Mouse (Mus musculus) neural tube, embryonic 15.5 days (tissue): ENCODE data around the gene Card19. TPM values are rescaled to one million over a fixed set of nuclear protein-coding genes. Genes with fewer than 3 reads are reported as not detected.
A peak's percentile ranks its signal among the peaks of the same experiment; 100 is the strongest.

ENCODE experiments used
- ATAC-seq: fragments of 200-750 bp; cut with Nextera tagmentation; 2 replicates; pipeline ENCODE4 v1.8.0; 2017; ENCODE audit warnings: mild to moderate bottlenecking, moderate TSS enrichment, moderate library complexity; ENCODE audit not compliant: low FRiP score
- H3K27ac ChIP-seq: fragments of 300-500 bp; sonication (generic); replicated peaks from 2 replicates; pipeline ENCODE4 v1.5.1; 2015; ENCODE audit warnings: mild to moderate bottlenecking, inconsistent platforms
- H3K27me3 ChIP-seq: fragments of 300-500 bp; sonication (generic); replicated peaks from 2 replicates; pipeline ENCODE4 v1.6.1; 2015; ENCODE audit warnings: inconsistent platforms
- H3K36me3 ChIP-seq: fragments of 300-500 bp; sonication (generic); 2 replicates; pipeline ENCODE4 v1.6.1; 2015; ENCODE audit warnings: inconsistent platforms
- H3K4me1 ChIP-seq: fragments of 300-500 bp; sonication (generic); 2 replicates; pipeline ENCODE4 v1.6.1; 2015; ENCODE audit warnings: inconsistent platforms
- H3K4me2 ChIP-seq: fragments of 300-500 bp; sonication (generic); 2 replicates; pipeline ENCODE4 v1.6.1; 2015; ENCODE audit warnings: inconsistent platforms, mild to moderate bottlenecking, moderate library complexity
- H3K4me3 ChIP-seq: fragments of 300-500 bp; sonication (generic); replicated peaks from 2 replicates; pipeline ENCODE4 v1.5.1; 2015; ENCODE audit warnings: mild to moderate bottlenecking, inconsistent platforms
- H3K9ac ChIP-seq: fragments of 300-500 bp; sonication (generic); replicated peaks from 2 replicates; pipeline ENCODE4 v1.6.1; 2015; ENCODE audit warnings: mild to moderate bottlenecking, inconsistent platforms
- H3K9me3 ChIP-seq: fragments of 300-500 bp; sonication (generic); replicated peaks from 2 replicates; pipeline ENCODE4 v1.6.1; 2016; ENCODE audit warnings: inconsistent platforms
- WGBS: fragments of 180-500 bp; shearing (Covaris S2); methylation state at CpG from one replicate; pipeline ENCODE4 v1.1.7; 2015; ENCODE audit warnings: mixed read lengths; 5-methylcytosine and 5-hydroxymethylcytosine counted together
- polyA plus RNA-seq: library from polyadenylated mRNA; unstranded; fragments of >200 nt; fragmentation: Nextera tagmentation; extraction: Ambion mirVana; gene quantifications from 2 replicates; pipeline ENCODE4 v1.2.1, GENCODE M21; 2015

Card19 gene
- polyA plus RNA-seq = 44.6 and 45.5 TPM in 2 replicates

- peak; percentile 90 for ATAC-seq
- Histone ChIP-seq H3K4me1 (peaks cover 49% of the 10 kb centered on the region), H3K27ac (peak within 1 kb of the TSS; percentile 66), H3K9ac (peak within 1 kb of the TSS; percentile 66), H3K4me3 (peak within 1 kb of the TSS; percentile 82), H3K4me2 (peak within 1 kb of the TSS; percentile 76), H3K36me3 (no peaks in the 10 kb centered on the region), H3K27me3 (peaks cover 6% of the 10 kb centered on the region; the same call in 1 of the 2 replicates), H3K9me3 (no peaks in the 10 kb centered on the region)
- WGBS = under 1% methylated on average over 66 of the region's 78 CpGs
Observed at GRCm38 (mm10) chr13:49215504-49216219, at the start of gene Card19. Gene Card19, minus strand, starts transcription at chr13:49216037.

GRCm38 (mm10) chr13:49260036-49260722, 44.3 kb upstream of the Card19 start:
- Histone ChIP-seq H3K4me1 (no peaks in the 10 kb centered on the region), H3K36me3 (no peaks in the 10 kb centered on the region), H3K4me2 (no peak overlapping the region), H3K27ac (no peak overlapping the region), H3K4me3 (no peak overlapping the region), H3K27me3 (no peaks in the 10 kb centered on the region), H3K9me3 (no peaks in the 10 kb centered on the region), H3K9ac (no peak overlapping the region)
- no peak for ATAC-seq
- WGBS = 77% methylated on average over 15 of the region's 15 CpGs

GRCm38 (mm10) chr13:49257819-49258313, 42.0 kb upstream of the Card19 start:
- no peak overlapping the region for H3K9ac ChIP-seq
- ATAC-seq = no peak
- H3K4me3 ChIP-seq = no peak overlapping the region
- WGBS = 84% methylated on average over 3 of the region's 3 CpGs
- no peaks in the 10 kb centered on the region for H3K9me3 ChIP-seq
- H3K36me3 ChIP-seq = no peaks in the 10 kb centered on the region
- H3K27me3 ChIP-seq = no peaks in the 10 kb centered on the region
- H3K4me2 ChIP-seq = no peak overlapping the region
- no peak overlapping the region for H3K27ac ChIP-seq
- H3K4me1 ChIP-seq = no peaks in the 10 kb centered on the region

- ATAC-seq = no peak
- Histone ChIP-seq H3K4me3 (no peak overlapping the region), H3K36me3 (no peaks in the 10 kb centered on the region), H3K9ac (no peak overlapping the region), H3K27ac (no peak overlapping the region), H3K4me2 (no peak overlapping the region), H3K4me1 (peaks cover 7% of the 10 kb centered on the region), H3K9me3 (no peaks in the 10 kb centered on the region), H3K27me3 (peaks cover 12% of the 10 kb centered on the region)
- WGBS = 86% methylated on average over 13 of the region's 13 CpGs
Observed at GRCm38 (mm10) chr13:49252746-49253145, 36.9 kb upstream of the Card19 start.

GRCm38 (mm10) chr13:49252113-49252512, 36.3 kb upstream of the Card19 start:
- Histone ChIP-seq H3K9ac (no peak overlapping the region), H3K4me1 (peaks cover 12% of the 10 kb centered on the region), H3K27me3 (peaks cover 19% of the 10 kb centered on the region), H3K9me3 (no peaks in the 10 kb centered on the region), H3K27ac (no peak overlapping the region), H3K4me3 (no peak overlapping the region), H3K4me2 (no peak overlapping the region), H3K36me3 (no peaks in the 10 kb centered on the region)
- ATAC-seq = no peak
- WGBS = 75% methylated on average over 2 of the region's 2 CpGs

GRCm38 (mm10) chr13:49250716-49251517, 35.1 kb upstream of the Card19 start:
- ATAC-seq = no peak
- no peaks in the 10 kb centered on the region for H3K9me3 ChIP-seq
- H3K9ac ChIP-seq = no peak overlapping the region
- 41% methylated on average over 4 of the region's 4 CpGs for WGBS
- no peaks in the 10 kb centered on the region for H3K36me3 ChIP-seq
- H3K4me1 ChIP-seq = peaks cover 12% of the 10 kb centered on the region
- no peak overlapping the region for H3K27ac ChIP-seq
- H3K4me3 ChIP-seq = no peak overlapping the region
- H3K27me3 ChIP-seq = peaks cover 31% of the 10 kb centered on the region
- H3K4me2 ChIP-seq = no peak overlapping the region

GRCm38 (mm10) chr13:49249634-49250033, 33.8 kb upstream of the Card19 start:
- H3K4me1 ChIP-seq = peaks cover 12% of the 10 kb centered on the region
- no peaks in the 10 kb centered on the region for H3K9me3 ChIP-seq
- no peak for ATAC-seq
- no peaks in the 10 kb centered on the region for H3K36me3 ChIP-seq
- WGBS = 77% methylated on average over 2 of the region's 2 CpGs
- no peak overlapping the region for H3K27ac ChIP-seq
- H3K4me3 ChIP-seq = no peak overlapping the region
- H3K27me3 ChIP-seq = peaks cover 33% of the 10 kb centered on the region
- H3K4me2 ChIP-seq = no peak overlapping the region
- H3K9ac ChIP-seq = no peak overlapping the region

- no peaks in the 10 kb centered on the region for H3K9me3 ChIP-seq
- no peak overlapping the region for H3K27ac ChIP-seq
- peaks cover 12% of the 10 kb centered on the region for H3K4me1 ChIP-seq
- no peak for ATAC-seq
- 60% methylated on average over 3 of the region's 3 CpGs for WGBS
- no peak overlapping the region for H3K9ac ChIP-seq
- H3K27me3 ChIP-seq = peaks cover 33% of the 10 kb centered on the region
- H3K4me3 ChIP-seq = no peak overlapping the region
- no peaks in the 10 kb centered on the region for H3K36me3 ChIP-seq
- H3K4me2 ChIP-seq = no peak overlapping the region
Observed at GRCm38 (mm10) chr13:49248923-49249322, 33.1 kb upstream of the Card19 start.

- H3K4me2 ChIP-seq = peak within 1 kb of the TSS; percentile 64
Observed at GRCm38 (mm10) chr13:49248467-49248862, 32.6 kb upstream of the Card19 start, which contains the start of gene Susd3. Gene Susd3, minus strand, starts transcription at chr13:49248706.

GRCm38 (mm10) chr13:49247740-49248466, 32.1 kb upstream of the Card19 start:
- no peaks in the 10 kb centered on the region for H3K9me3 ChIP-seq
- peak overlapping the region; percentile 38 for H3K4me3 ChIP-seq
- peaks cover 12% of the 10 kb centered on the region for H3K4me1 ChIP-seq
- WGBS = 1% methylated on average over 57 of the region's 58 CpGs
- peak; percentile 58 for ATAC-seq
- peak overlapping the region; percentile 64 for H3K4me2 ChIP-seq
- no peak overlapping the region for H3K9ac ChIP-seq
- no peaks in the 10 kb centered on the region for H3K36me3 ChIP-seq
- no peak overlapping the region for H3K27ac ChIP-seq
- H3K27me3 ChIP-seq = peaks cover 33% of the 10 kb centered on the region

More at GRCm38 (mm10) chr13:49248467-49248862, 32.6 kb upstream of the Card19 start, which contains the start of gene Susd3:
- Histone ChIP-seq H3K9ac (no peak within 1 kb of the TSS), H3K4me3 (peak within 1 kb of the TSS; percentile 38), H3K27me3 (peaks cover 33% of the 10 kb centered on the region), H3K27ac (no peak within 1 kb of the TSS), H3K36me3 (no peaks in the 10 kb centered on the region), H3K9me3 (no peaks in the 10 kb centered on the region), H3K4me1 (peaks cover 12% of the 10 kb centered on the region)
- 0 out of 2 replicates have a peak, but pooled peaks have one; percentile 13 for ATAC-seq
- WGBS = 12% methylated on average over 7 of the region's 8 CpGs
